ENCODE assay signal across 8 mouse cellular contexts in the genomic region with DNA sequence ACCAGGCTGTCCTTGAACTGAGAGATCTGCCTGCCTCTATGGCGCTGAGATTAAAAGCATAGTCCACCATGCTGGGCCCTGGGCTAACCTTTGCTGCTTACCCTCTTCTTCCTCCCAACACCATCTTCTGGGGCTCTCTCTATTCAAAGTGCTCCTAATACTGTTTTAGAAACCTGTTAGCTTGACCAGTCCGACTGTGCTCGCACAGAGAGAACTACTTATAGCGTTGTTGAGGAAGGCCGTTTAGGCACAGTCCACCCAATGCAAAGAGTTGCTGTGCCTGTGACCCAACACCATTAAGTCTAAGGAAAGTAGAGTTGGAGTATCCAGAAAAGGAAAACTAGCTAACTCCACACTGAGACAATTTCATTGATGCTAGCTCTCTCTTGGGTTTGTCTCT. TPM values are rescaled to one million over a fixed set of nuclear protein-coding genes. Genes with fewer than 3 reads are reported as not detected.
A peak's percentile ranks its signal among the peaks of the same experiment; 100 is the strongest.
DNase-seq lines count a peak whose midpoint lies in the region; ATAC-seq and TF ChIP-seq lines count a peak whose summit lies in the region.

No protein-coding gene starts in this region.

- H3K9ac ChIP-seq in lung, embryonic 16.5 days (ENCODE audit: low read length): no peak overlapping the region; the same call in 1 of the 2 replicates
- no peak overlapping the region for H3K9ac ChIP-seq in intestine, postnatal 0 days (ENCODE audit: low read depth, low read length)
- H3K9ac ChIP-seq in neural tube, embryonic 15.5 days (replicated peaks): no peak overlapping the region

- peak overlapping the region; percentile 77; the same call in 1 of the 2 replicates for H3K27ac ChIP-seq in lung, embryonic 16.5 days (ENCODE audit: low read length)
- peak overlapping the region; percentile 17; the same call in 1 of the 2 replicates for H3K27ac ChIP-seq in intestine, postnatal 0 days (ENCODE audit: low read depth, low read length)
- peak overlapping the region; percentile 74 for H3K27ac ChIP-seq in neural tube, embryonic 15.5 days (replicated peaks)

- TF ChIP-seq CTCF in lung, adult 2 months (IDR thresholded peaks at IDR 0.05; ENCODE audit: insufficient read depth, low read length): no peak
- TF ChIP-seq CTCF in intestine, postnatal 0 days (IDR thresholded peaks at IDR 0.05; ENCODE audit: low read depth): no peak

- no peaks in the 10 kb centered on the region for H3K27me3 ChIP-seq in lung, embryonic 16.5 days (ENCODE audit: control insufficient read depth, insufficient read depth, low read depth, low read length)
- no peaks in the 10 kb centered on the region for H3K27me3 ChIP-seq in intestine, postnatal 0 days (replicated peaks; ENCODE audit: control insufficient read depth, insufficient read depth, low read length)
- H3K27me3 ChIP-seq in neural tube, embryonic 15.5 days (replicated peaks): no peaks in the 10 kb centered on the region

- H3K36me3 ChIP-seq in lung, embryonic 16.5 days (ENCODE audit: control insufficient read depth, insufficient read depth, low read length): no peaks in the 10 kb centered on the region
- H3K36me3 ChIP-seq in intestine, postnatal 0 days (ENCODE audit: control insufficient read depth, insufficient read depth): no peaks in the 10 kb centered on the region
- no peaks in the 10 kb centered on the region for H3K36me3 ChIP-seq in neural tube, embryonic 15.5 days

- peak; percentile 35 for DNase-seq in cerebellum, adult 11-12 months
- no peak for DNase-seq in lung, adult 2 months
- no peak for DNase-seq in embryo, embryonic 10 days (ENCODE audit: low spot score)
- DNase-seq in frontal cortex, adult 2 months (ENCODE audit: extremely low spot score in 1 of 2, low spot score in 1 of 2): no peak

- no peak for TF ChIP-seq POLR2A in lung, adult 2 months (IDR thresholded peaks at IDR 0.05; ENCODE audit: borderline replicate concordance, extremely low read depth, low read depth, low read length)

- H3K9me3 ChIP-seq in lung, embryonic 16.5 days (ENCODE audit: control insufficient read depth, low read length): no peaks in the 10 kb centered on the region
- no peaks in the 10 kb centered on the region for H3K9me3 ChIP-seq in intestine, postnatal 0 days (ENCODE audit: control insufficient read depth)
- H3K9me3 ChIP-seq in neural tube, embryonic 15.5 days (replicated peaks): no peaks in the 10 kb centered on the region

- no peak overlapping the region for H3K4me2 ChIP-seq in lung, embryonic 16.5 days (ENCODE audit: low read depth, low read length)
- H3K4me2 ChIP-seq in intestine, postnatal 0 days (replicated peaks; ENCODE audit: low read depth): peak overlapping the region; percentile 81; the same call in 1 of the 2 replicates
- H3K4me2 ChIP-seq in neural tube, embryonic 15.5 days: peak overlapping the region; percentile 97

- peaks cover 54% of the 10 kb centered on the region for H3K4me1 ChIP-seq in lung, embryonic 16.5 days (replicated peaks; ENCODE audit: control insufficient read depth, insufficient read depth, low read length)
- peaks cover 19% of the 10 kb centered on the region for H3K4me1 ChIP-seq in lung, adult 2 months (ENCODE audit: control insufficient read depth, insufficient read depth, low read length)
- peaks cover 12% of the 10 kb centered on the region for H3K4me1 ChIP-seq in intestine, postnatal 0 days (replicated peaks; ENCODE audit: control insufficient read depth, insufficient read depth, low read length)
- peaks cover 66% of the 10 kb centered on the region for H3K4me1 ChIP-seq in neural tube, embryonic 15.5 days

- H3K4me3 ChIP-seq in lung, embryonic 16.5 days (ENCODE audit: low read length): no peak overlapping the region
- no peak overlapping the region for H3K4me3 ChIP-seq in lung, adult 2 months (replicated peaks; ENCODE audit: extremely low read depth, low read depth, low read length)
- H3K4me3 ChIP-seq in intestine, postnatal 0 days (ENCODE audit: low read depth, low read length): no peak overlapping the region
- H3K4me3 ChIP-seq in neural tube, embryonic 15.5 days (replicated peaks): no peak overlapping the region

- 80% methylated on average over 5 of the region's 5 CpGs for WGBS in lung, embryonic 16.5 days
- whole genome bisulfite sequencing in lung, adult 2 months: 85% methylated on average over 5 of the region's 5 CpGs
- 90% methylated on average over 5 of the region's 5 CpGs for WGBS in intestine, postnatal 0 days
- 92% methylated on average over 5 of the region's 5 CpGs for WGBS in neural tube, embryonic 15.5 days

- no peak for ATAC-seq in cerebellum, adult (ENCODE audit: insufficient number of reproducible peaks, low FRiP score, low TSS enrichment)
- no peak for ATAC-seq in lung, embryonic 16.5 days (ENCODE audit: low read depth)
- no peak for ATAC-seq in intestine, postnatal 0 days
- no peak for ATAC-seq in neural tube, embryonic 15.5 days (ENCODE audit: low FRiP score)

RNA-seq across cellular contexts. Expression of gene Msl1, which starts 7.2 kb away (rescaled TPM):
- polyA plus RNA-seq in lung, embryonic 16.5 days (2015; fragmentation: Nextera tagmentation; extraction: Ambion mirVana): 19.4 and 20.3 TPM in 2 replicates
- polyA plus RNA-seq in lung, adult 2 months (2012; rRNA removed): 39.0 and 54.3 TPM in 2 replicates
- 12.6 and 15.1 TPM in 2 replicates for polyA plus RNA-seq in intestine, postnatal 0 days (2015; fragmentation: Nextera tagmentation; extraction: Ambion mirVana)
- polyA plus RNA-seq in neural tube, embryonic 15.5 days (2015; fragmentation: Nextera tagmentation; extraction: Ambion mirVana): 27.5 and 30.1 TPM in 2 replicates
- polyA plus RNA-seq in frontal cortex, adult 2 months (2012; rRNA removed): 112 and 123 TPM in 2 replicates

RNA-seq across cellular contexts. Expression of gene Nr1d1, which starts 13.0 kb away (rescaled TPM):
- polyA plus RNA-seq in lung, embryonic 16.5 days (2015; fragmentation: Nextera tagmentation; extraction: Ambion mirVana): 1.4 and 1.6 TPM in 2 replicates
- polyA plus RNA-seq in lung, adult 2 months (2012; rRNA removed): 213 and 329 TPM in 2 replicates
- polyA plus RNA-seq in intestine, postnatal 0 days (2015; fragmentation: Nextera tagmentation; extraction: Ambion mirVana): 4.1 and 5.1 TPM in 2 replicates
- 3.8 and 4.0 TPM in 2 replicates for polyA plus RNA-seq in neural tube, embryonic 15.5 days (2015; fragmentation: Nextera tagmentation; extraction: Ambion mirVana)
- 124 and 126 TPM in 2 replicates for polyA plus RNA-seq in frontal cortex, adult 2 months (2012; rRNA removed)

RNA-seq across cellular contexts. Expression of gene Casc3, which starts 16.6 kb away (rescaled TPM):
- 33.2 and 36.6 TPM in 2 replicates for polyA plus RNA-seq in lung, embryonic 16.5 days (2015; fragmentation: Nextera tagmentation; extraction: Ambion mirVana)
- 33.6 and 37.9 TPM in 2 replicates for polyA plus RNA-seq in lung, adult 2 months (2012; rRNA removed)
- 10.8 and 12.4 TPM in 2 replicates for polyA plus RNA-seq in intestine, postnatal 0 days (2015; fragmentation: Nextera tagmentation; extraction: Ambion mirVana)
- 44.3 and 46.8 TPM in 2 replicates for polyA plus RNA-seq in neural tube, embryonic 15.5 days (2015; fragmentation: Nextera tagmentation; extraction: Ambion mirVana)
- polyA plus RNA-seq in frontal cortex, adult 2 months (2012; rRNA removed): 47.8 TPM in 2 replicates

RNA-seq across cellular contexts. Expression of gene Thra, which starts 47.7 kb away (rescaled TPM):
- polyA plus RNA-seq in lung, embryonic 16.5 days (2015; fragmentation: Nextera tagmentation; extraction: Ambion mirVana): 36.3 and 36.4 TPM in 2 replicates
- polyA plus RNA-seq in lung, adult 2 months (2012; rRNA removed): 142 and 159 TPM in 2 replicates
- polyA plus RNA-seq in intestine, postnatal 0 days (2015; fragmentation: Nextera tagmentation; extraction: Ambion mirVana): 32.4 and 39.1 TPM in 2 replicates
- polyA plus RNA-seq in neural tube, embryonic 15.5 days (2015; fragmentation: Nextera tagmentation; extraction: Ambion mirVana): 104 and 125 TPM in 2 replicates
- 770 and 851 TPM in 2 replicates for polyA plus RNA-seq in frontal cortex, adult 2 months (2012; rRNA removed)

RNA-seq across cellular contexts. Expression of gene Rapgefl1, which starts 48.4 kb away (rescaled TPM):
- polyA plus RNA-seq in lung, embryonic 16.5 days (2015; fragmentation: Nextera tagmentation; extraction: Ambion mirVana): 1.3 and 1.4 TPM in 2 replicates
- polyA plus RNA-seq in lung, adult 2 months (2012; rRNA removed): 3.4 and 18.4 TPM in 2 replicates
- polyA plus RNA-seq in intestine, postnatal 0 days (2015; fragmentation: Nextera tagmentation; extraction: Ambion mirVana): 0.69 and 0.80 TPM in 2 replicates
- polyA plus RNA-seq in neural tube, embryonic 15.5 days (2015; fragmentation: Nextera tagmentation; extraction: Ambion mirVana): 12.5 and 13.7 TPM in 2 replicates
- polyA plus RNA-seq in frontal cortex, adult 2 months (2012; rRNA removed): 167 and 174 TPM in 2 replicates

Comparison
In these comparisons a context has a peak if more than half of its experiments do, and no peak if none do; other contexts are left out.
1. RNA of gene Nr1d1, which starts 13.0 kb away (polyA plus RNA-seq): 213 to 329 TPM in lung, adult 2 months and 124 to 126 TPM in frontal cortex, adult 2 months; 4.1 to 5.1 TPM in intestine, postnatal 0 days, 3.8 to 4.0 TPM in neural tube, embryonic 15.5 days and 1.4 to 1.6 TPM in lung, embryonic 16.5 days; every median in the first group is over 10 times any median in the second.
2. H3K27ac ChIP-seq: peak in every context shown above with its lines; median percentile 77 in lung, embryonic 16.5 days; 74 in neural tube, embryonic 15.5 days; 17 in intestine, postnatal 0 days.